Mouse (Mus musculus) C2C12 (cell line): ENCODE results near the gene Cenpo. TPM values are rescaled to one million over a fixed set of nuclear protein-coding genes. Genes with fewer than 3 reads are reported as not detected.

Experiments
- H3K27me3 ChIP-seq: one replicate; pipeline ENCODE4 v1.6.1; 2011; ENCODE audit not compliant: control insufficient read depth, insufficient read depth, insufficient read length
- H3K36me3 ChIP-seq: one replicate; pipeline ENCODE4 v1.6.1; 2011; ENCODE audit not compliant: control insufficient read depth, insufficient read depth
- H3K4me3 ChIP-seq: one replicate; pipeline ENCODE4 v1.5.1; 2011; ENCODE audit warnings: mild to moderate bottlenecking, control low read depth; ENCODE audit not compliant: poor library complexity, insufficient read depth, severe bottlenecking
- H3K79me2 ChIP-seq: one replicate; pipeline ENCODE4 v1.6.1; 2011; ENCODE audit not compliant: control insufficient read depth, insufficient read depth
- H3K79me3 ChIP-seq: one replicate; pipeline ENCODE4 v1.6.1; 2011; ENCODE audit warnings: low read depth, control low read depth
- H3ac ChIP-seq: one replicate; pipeline ENCODE3; 2011; ENCODE audit warnings: low read depth; ENCODE audit not compliant: control insufficient read depth, insufficient read length
- CEBPB ChIP-seq: IDR thresholded peaks from one replicate; pipeline ENCODE4 v1.6.1; 2011; ENCODE audit warnings: low read depth, mild to moderate bottlenecking, control low read depth, moderate library complexity
- CTCF ChIP-seq: IDR thresholded peaks from one replicate; pipeline ENCODE4 v1.5.1; 2011; ENCODE audit not compliant: control insufficient read depth, insufficient read depth, insufficient read length
- FOSL1 ChIP-seq: IDR thresholded peaks from one replicate; pipeline ENCODE4 v1.8.0; 2011; ENCODE audit warnings: mild to moderate bottlenecking, low read length; ENCODE audit not compliant: poor library complexity, insufficient read depth, severe bottlenecking
- MAX ChIP-seq: IDR thresholded peaks from one replicate; pipeline ENCODE4 v1.6.1; 2011; ENCODE audit warnings: mild to moderate bottlenecking, control low read depth
- MYOD1 ChIP-seq: IDR thresholded peaks from one replicate; pipeline ENCODE4 v1.6.1; 2011; ENCODE audit warnings: low read depth; ENCODE audit not compliant: control insufficient read depth, insufficient read length
- MYOG ChIP-seq: IDR thresholded peaks from one replicate; pipeline ENCODE4 v1.6.1; 2011; ENCODE audit not compliant: control insufficient read depth, insufficient read length; ENCODE audit errors: extremely low read depth
- USF1 ChIP-seq: IDR thresholded peaks from one replicate; pipeline ENCODE4 v1.6.1; 2011; ENCODE audit warnings: low read depth, mild to moderate bottlenecking, control low read depth, moderate library complexity
- polyA plus RNA-seq: library from polyadenylated mRNA; unstranded; fragments of >200 nt; fragmentation: generic; extraction: Trizol; gene quantifications from one replicate; pipeline ENCODE4 v1.2.1, GENCODE M21; 2012; ENCODE audit warnings: missing spikeins

The Cenpo gene
- polyA plus RNA-seq, 1 experiment = 11.8 TPM

GRCm38 (mm10) chr12:4162886-4163285, 71.2 kb downstream of the Cenpo start:
- TF ChIP-seq MYOG (no peak), MAX (no peak), USF1 (no peak), CEBPB (no peak), FOSL1 (no peak), CTCF (no peak), MYOD1 (no peak)
- Histone ChIP-seq H3ac (no peak overlapping the region), H3K36me3 (no peaks in the 10 kb centered on the region), H3K79me3 (no peaks in the 10 kb centered on the region), H3K4me3 (no peak overlapping the region), H3K27me3 (no peaks in the 10 kb centered on the region), H3K79me2 (no peaks in the 10 kb centered on the region)

GRCm38 (mm10) chr12:4160322-4160721, 73.8 kb downstream of the Cenpo start:
- TF ChIP-seq FOSL1 = no peak
- no peak for TF ChIP-seq MAX
- TF ChIP-seq MYOD1 = no peak
- TF ChIP-seq CTCF = no peak
- H3K36me3 ChIP-seq = no peaks in the 10 kb centered on the region
- no peaks in the 10 kb centered on the region for H3K79me3 ChIP-seq
- H3K4me3 ChIP-seq = no peak overlapping the region
- no peak overlapping the region for H3ac ChIP-seq
- H3K27me3 ChIP-seq = no peaks in the 10 kb centered on the region
- no peaks in the 10 kb centered on the region for H3K79me2 ChIP-seq

- TF ChIP-seq MAX (no peak), FOSL1 (no peak), CEBPB (no peak), MYOD1 (no peak), USF1 (no peak), MYOG (no peak), CTCF (no peak)
- no peak overlapping the region for H3K4me3 ChIP-seq
- no peaks in the 10 kb centered on the region for H3K36me3 ChIP-seq
- no peaks in the 10 kb centered on the region for H3K79me3 ChIP-seq
- no peak overlapping the region for H3ac ChIP-seq
- H3K27me3 ChIP-seq = no peaks in the 10 kb centered on the region
- H3K79me2 ChIP-seq = no peaks in the 10 kb centered on the region
These were observed 75.0 kb downstream of the Cenpo start for GRCm38 (mm10) chr12:4158868-4159632.

- Histone ChIP-seq H3K27me3 (no peaks in the 10 kb centered on the region), H3K79me3 (no peaks in the 10 kb centered on the region), H3K79me2 (no peaks in the 10 kb centered on the region), H3ac (no peak overlapping the region), H3K4me3 (no peak overlapping the region), H3K36me3 (no peaks in the 10 kb centered on the region)
- TF ChIP-seq MAX = no peak
- TF ChIP-seq USF1 = no peak
- no peak for TF ChIP-seq CEBPB
- no peak for TF ChIP-seq FOSL1
- no peak for TF ChIP-seq CTCF
- TF ChIP-seq MYOD1 = no peak
- no peak for TF ChIP-seq MYOG
These were observed 75.9 kb downstream of the Cenpo start for GRCm38 (mm10) chr12:4158179-4158578.

- no peak for TF ChIP-seq CTCF
- TF ChIP-seq CEBPB = no peak
- no peak for TF ChIP-seq USF1
- TF ChIP-seq MAX = no peak
- no peak for TF ChIP-seq FOSL1
- no peak for TF ChIP-seq MYOG
- TF ChIP-seq MYOD1 = no peak
- Histone ChIP-seq H3K79me3 (no peaks in the 10 kb centered on the region), H3K27me3 (no peaks in the 10 kb centered on the region), H3K79me2 (no peaks in the 10 kb centered on the region), H3K36me3 (no peaks in the 10 kb centered on the region), H3ac (no peak overlapping the region), H3K4me3 (no peak overlapping the region)
These were observed 76.6 kb downstream of the Cenpo start for GRCm38 (mm10) chr12:4157466-4157865.

GRCm38 (mm10) chr12:4151969-4152368, 82.1 kb downstream of the Cenpo start:
- no peak for TF ChIP-seq MYOG
- no peak for TF ChIP-seq FOSL1
- TF ChIP-seq USF1 = no peak
- no peak for TF ChIP-seq MYOD1
- TF ChIP-seq MAX = no peak
- TF ChIP-seq CEBPB = no peak
- Histone ChIP-seq H3K27me3 (no peaks in the 10 kb centered on the region), H3ac (no peak overlapping the region), H3K79me3 (no peaks in the 10 kb centered on the region), H3K79me2 (no peaks in the 10 kb centered on the region), H3K4me3 (no peak overlapping the region), H3K36me3 (no peaks in the 10 kb centered on the region)
